Mouse (Mus musculus) thymus, adult 2 months (tissue): Measurements from ENCODE around the gene Cd52.

ENCODE experiments used
- CTCF ChIP-seq: fragments of 200-500 bp; IDR thresholded peaks from 2 replicates; pipeline ENCODE4 v1.5.1; 2012; ENCODE audit warnings: mild to moderate bottlenecking, control low read depth, low read length, moderate library complexity, borderline replicate concordance; ENCODE audit not compliant: control insufficient read depth, poor library complexity, insufficient read depth; ENCODE audit errors: extremely low read depth
- POLR2A ChIP-seq: fragments of 200-500 bp; IDR thresholded peaks from 2 replicates; pipeline ENCODE4 v1.6.1; 2012; ENCODE audit warnings: mild to moderate bottlenecking, low read length, control low read depth, moderate library complexity; ENCODE audit not compliant: control insufficient read depth, poor library complexity, insufficient read depth; ENCODE audit errors: extremely low read depth

DNA sequence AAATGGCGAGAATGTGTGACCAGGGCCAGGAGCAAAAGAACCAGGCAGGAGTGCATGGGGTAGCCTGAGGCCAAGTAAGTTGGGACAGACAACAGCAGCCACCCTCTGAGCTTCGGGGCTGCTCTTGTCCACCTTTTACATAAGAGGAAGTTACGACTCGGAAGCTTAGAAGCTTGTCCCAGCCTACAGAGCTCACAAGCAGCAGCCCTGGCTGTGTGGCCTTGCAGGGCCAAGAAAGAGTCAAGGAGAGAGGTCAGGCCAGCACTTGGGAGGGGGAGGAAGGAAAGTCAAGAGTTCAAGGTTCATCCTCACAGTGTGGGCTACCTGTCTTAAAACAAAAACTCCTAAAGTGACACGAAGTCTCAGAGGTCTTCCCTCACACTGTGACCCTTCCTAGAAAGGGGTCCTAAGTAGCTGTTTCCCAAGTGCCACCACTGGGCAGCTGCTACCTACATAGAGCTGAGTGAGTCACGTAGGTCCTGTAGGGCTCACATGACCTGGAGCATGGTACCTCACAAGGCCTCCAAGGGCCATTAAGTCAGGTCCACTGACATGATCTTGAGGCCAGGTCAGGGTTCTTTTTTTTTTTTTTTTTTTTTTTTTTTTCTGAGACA lies 25.4 kb upstream of the Cd52 start:
- TF ChIP-seq POLR2A (no peak), CTCF (no peak)
